Mouse (Mus musculus) mouse embryonic stem cell (cell line): ENCODE data around the gene Nisch.

Experiments
- in situ Hi-C, 2 experiments: fragments of 300-500 bp; cut with MboI; formaldehyde crosslinking; loops; 1 replicate in 1 of 2; 3 replicates in 1 of 2; pipeline ENCODE4 v1.14.3; 2019 to 2020; ENCODE audit warnings: low sequenced_read_pairs in 2 of 2, low pct_unique_long_range_greater_than_20kb in 1 of 2, mixed read lengths in 1 of 2; ENCODE audit not compliant: unreplicated experiment in 1 of 2

Gene Nisch

GRCm38 (mm10) chr14:31197547-31198516 is 18.9 kb downstream of the Nisch start:
- in situ Hi-C loops: no loop called here

GRCm38 (mm10) chr14:31195968-31196367 is 20.8 kb downstream of the Nisch start:
- in situ Hi-C loops: no loop called here

- in situ Hi-C loops: no loop called here
These were observed 21.2 kb downstream of the Nisch start for GRCm38 (mm10) chr14:31195521-31195920.

GRCm38 (mm10) chr14:31194891-31195513 is 21.7 kb downstream of the Nisch start:
- in situ Hi-C loops: no loop called here

- in situ Hi-C loops: no loop called here
These were observed 22.3 kb downstream of the Nisch start for GRCm38 (mm10) chr14:31194441-31194840.

- in situ Hi-C loops: no loop called here
These were observed 23.0 kb downstream of the Nisch start for GRCm38 (mm10) chr14:31193791-31194190.

- in situ Hi-C loops: no loop called here
These were observed 24.8 kb downstream of the Nisch start for GRCm38 (mm10) chr14:31191936-31192335.

GRCm38 (mm10) chr14:31189348-31189747 is 27.4 kb downstream of the Nisch start:
- in situ Hi-C loops: no loop called here

- in situ Hi-C loops: no loop called here
These were observed 28.0 kb downstream of the Nisch start for GRCm38 (mm10) chr14:31188771-31189181.

GRCm38 (mm10) chr14:31186656-31187055 is 30.1 kb downstream of the Nisch start:
- in situ Hi-C loops: no loop called here

GRCm38 (mm10) chr14:31184195-31184594 is 32.6 kb downstream of the Nisch start:
- in situ Hi-C loops: no loop called here

GRCm38 (mm10) chr14:31183541-31183940 is 33.2 kb downstream of the Nisch start:
- in situ Hi-C loops: no loop called here

GRCm38 (mm10) chr14:31182786-31183290 is 33.9 kb downstream of the Nisch start:
- in situ Hi-C loops: no loop called here

- in situ Hi-C loops: no loop called here
These were observed 35.2 kb downstream of the Nisch start for GRCm38 (mm10) chr14:31181512-31181911.

GRCm38 (mm10) chr14:31179677-31180365 is 36.9 kb downstream of the Nisch start:
- in situ Hi-C loops: no loop called here

- in situ Hi-C loops: no loop called here
These were observed 39.0 kb downstream of the Nisch start for GRCm38 (mm10) chr14:31177715-31178114.

- in situ Hi-C loops: no loop called here
These were observed 39.5 kb downstream of the Nisch start for GRCm38 (mm10) chr14:31177287-31177686.

- in situ Hi-C loops: no loop called here
These were observed 43.2 kb downstream of the Nisch start for GRCm38 (mm10) chr14:31173537-31173936.
